Mouse (Mus musculus) adipocyte (in vitro differentiated cells): ENCODE results near the gene Cd63.
A peak's percentile ranks its signal among the peaks of the same experiment; 100 is the strongest.

Source experiments
- DNase-seq: peaks from one replicate; pipeline ENCODE4 v3.0.0-alpha.2; 2016; ENCODE audit warnings: low spot score

Gene Cd63

GRCm38 (mm10) chr10:128900698-128901097 is at the start of gene Cd63:
Cd63 (plus strand) TSS chr10:128900989.
- DNase-seq = no peak

GRCm38 (mm10) chr10:128861176-128861575 is 39.6 kb upstream of the Cd63 start:
- DNase-seq = no peak

- DNase-seq = no peak
Measured at GRCm38 (mm10) chr10:128866042-128866441, 34.7 kb upstream of the Cd63 start.

DNA sequence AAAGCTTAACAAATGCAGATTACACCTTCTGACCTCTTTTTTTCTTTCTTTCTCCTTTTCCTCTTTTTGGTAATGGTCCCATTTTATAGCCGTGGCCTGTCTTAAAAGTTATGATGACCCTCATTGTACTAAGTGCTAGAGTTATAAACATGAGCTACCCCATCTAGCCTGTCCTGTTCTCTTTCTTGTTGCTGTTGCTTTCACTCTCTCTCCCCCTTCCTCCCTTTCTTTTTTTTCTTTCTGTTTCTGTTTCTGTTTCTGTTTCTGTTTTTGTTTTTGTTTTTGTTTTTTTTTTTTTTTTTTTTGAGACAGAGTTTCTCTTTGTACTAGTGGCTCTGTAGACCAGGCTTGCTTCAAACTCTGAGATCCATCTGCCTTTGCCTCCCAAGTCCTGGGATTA is 34.3 kb upstream of the Cd63 start:
- no peak for DNase-seq

GRCm38 (mm10) chr10:128870341-128870740 is 30.4 kb upstream of the Cd63 start:
- no peak for DNase-seq

DNA sequence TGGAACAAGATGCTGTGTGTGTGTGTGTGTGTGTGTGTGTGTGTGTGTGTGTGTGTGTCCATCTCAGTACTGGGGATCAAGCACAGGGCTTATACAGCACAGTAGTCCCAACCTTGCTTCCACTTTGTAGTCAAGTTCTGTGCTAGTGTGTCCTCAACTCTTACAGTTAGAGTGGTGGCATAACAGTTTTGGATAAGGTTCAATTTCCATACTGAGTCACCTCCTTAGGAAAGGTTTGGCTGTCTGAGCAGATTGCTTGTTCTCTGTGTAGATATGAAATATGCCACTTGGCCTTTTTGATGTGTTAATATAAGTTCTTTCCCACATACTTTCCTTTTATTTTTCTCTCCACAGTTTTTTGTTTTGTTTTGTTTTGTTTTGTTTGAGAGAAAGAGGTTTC is 22.5 kb upstream of the Cd63 start:
- DNase-seq = peak; percentile 41

DNA sequence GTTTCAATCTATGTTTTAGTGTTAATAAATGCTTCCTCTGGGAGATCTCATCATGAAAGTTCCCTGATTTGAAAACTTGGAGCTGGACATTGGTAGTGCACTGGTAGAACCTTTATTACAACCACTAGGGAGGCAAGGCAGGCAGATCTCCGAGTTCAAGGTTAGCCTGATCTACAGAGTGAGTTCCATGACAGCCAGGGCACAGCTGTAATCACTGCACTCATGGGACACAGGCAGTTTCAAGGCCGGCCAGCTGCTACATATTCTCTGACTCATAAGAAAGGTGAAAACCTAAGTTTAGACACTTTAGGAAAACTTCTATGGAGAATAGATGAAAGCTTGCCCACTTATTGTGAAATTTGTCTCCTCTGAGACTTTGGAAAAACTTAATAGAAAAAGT is 22.0 kb upstream of the Cd63 start:
- DNase-seq = no peak

DNA sequence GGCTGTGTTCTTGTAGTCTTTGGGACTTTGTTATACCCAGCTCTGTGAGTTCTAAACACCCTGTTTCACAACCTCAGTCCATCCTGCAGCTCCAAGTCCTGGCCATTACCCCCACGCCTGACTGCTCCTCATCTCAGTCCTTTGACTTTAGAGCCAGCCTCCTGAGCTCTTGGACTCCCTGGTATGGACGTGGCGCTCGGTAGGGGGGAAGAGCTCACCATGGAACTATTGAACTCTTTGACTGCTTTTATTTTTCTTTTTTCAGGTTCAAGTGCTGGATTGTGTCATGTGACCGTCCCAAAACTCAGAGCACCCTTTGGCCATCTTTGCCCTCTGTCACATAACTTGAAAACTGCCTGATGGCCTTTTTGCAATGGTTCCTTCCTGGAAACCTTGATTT is 18.7 kb upstream of the Cd63 start:
- no peak for DNase-seq

- DNase-seq = no peak
Measured at GRCm38 (mm10) chr10:128888941-128889827, 11.6 kb upstream of the Cd63 start.

GRCm38 (mm10) chr10:128889846-128890245 is 10.9 kb upstream of the Cd63 start:
- DNase-seq = no peak

GRCm38 (mm10) chr10:128890383-128891295 is 10.2 kb upstream of the Cd63 start:
- DNase-seq = no peak

DNA sequence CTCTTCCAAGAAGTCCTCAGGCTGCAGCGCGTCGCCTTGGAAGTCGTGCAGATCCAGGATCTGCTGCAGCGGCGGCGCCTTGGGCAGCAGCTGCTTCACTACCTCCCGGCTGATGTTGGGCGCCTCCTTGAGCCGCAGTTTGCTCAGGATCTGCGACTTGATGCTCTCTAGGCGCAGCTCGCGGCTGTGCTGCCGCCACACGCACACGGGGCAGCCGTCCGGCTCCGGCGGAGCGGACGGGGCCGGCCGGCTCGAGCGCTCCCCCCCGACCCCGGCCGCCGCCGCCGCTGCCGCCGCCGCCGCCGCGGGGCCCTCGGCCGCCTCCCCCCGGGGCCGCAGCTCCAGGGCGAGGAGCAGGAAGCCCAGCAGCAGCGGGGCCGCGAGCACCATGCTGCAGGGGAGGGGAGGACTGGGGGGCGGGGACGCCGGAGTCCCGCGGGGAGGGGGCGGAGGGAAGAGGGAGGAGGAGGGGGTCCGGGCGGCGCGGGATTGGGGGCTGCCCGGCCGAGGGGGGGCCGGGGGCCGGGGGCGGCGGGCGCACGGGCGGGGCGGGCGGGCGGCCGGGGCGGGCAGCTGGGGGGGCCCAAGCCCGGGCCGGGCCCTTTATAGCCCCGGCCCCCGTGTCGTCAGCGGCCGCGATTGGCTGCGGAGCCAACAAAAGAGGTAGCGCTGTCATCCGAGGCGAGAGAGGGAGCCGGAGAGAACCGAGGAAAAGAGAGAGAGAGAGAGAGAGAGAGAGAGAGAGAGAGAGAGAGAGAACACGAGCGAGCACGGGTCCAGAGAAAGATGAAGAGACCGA is 9.3 kb upstream of the Cd63 start, which contains the start of gene Gdf11:
Gene Gdf11 (minus strand): TSS at position 423 of the 799 bp plus-strand sequence.
- DNase-seq = peak; percentile 41

- DNase-seq = no peak
Measured at GRCm38 (mm10) chr10:128892246-128892645, 8.5 kb upstream of the Cd63 start.

DNA sequence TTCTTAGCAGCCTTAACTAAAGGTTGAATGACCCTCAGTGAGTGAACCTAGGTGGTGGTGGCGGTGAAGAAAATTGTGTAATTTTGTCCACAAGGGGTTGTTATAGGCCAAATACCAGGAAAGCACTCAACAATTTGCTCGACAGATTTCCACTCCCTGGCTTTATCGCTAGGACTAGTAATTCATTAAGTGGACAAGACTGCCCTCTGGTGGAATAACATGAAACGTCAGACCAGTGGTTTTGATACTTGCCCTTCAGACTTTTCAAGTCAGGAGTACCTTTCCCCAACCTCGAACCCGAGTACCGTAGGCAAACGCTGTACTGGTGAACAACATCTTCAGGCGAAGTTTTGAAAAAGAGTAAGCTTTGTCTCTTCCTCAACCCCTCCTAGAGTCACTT is 5.4 kb upstream of the Cd63 start:
- DNase-seq = peak; percentile 92

- DNase-seq = no peak
Measured at GRCm38 (mm10) chr10:128895952-128896693, 4.7 kb upstream of the Cd63 start.

GRCm38 (mm10) chr10:128896807-128897206 is 4.0 kb upstream of the Cd63 start:
- DNase-seq = no peak

DNA sequence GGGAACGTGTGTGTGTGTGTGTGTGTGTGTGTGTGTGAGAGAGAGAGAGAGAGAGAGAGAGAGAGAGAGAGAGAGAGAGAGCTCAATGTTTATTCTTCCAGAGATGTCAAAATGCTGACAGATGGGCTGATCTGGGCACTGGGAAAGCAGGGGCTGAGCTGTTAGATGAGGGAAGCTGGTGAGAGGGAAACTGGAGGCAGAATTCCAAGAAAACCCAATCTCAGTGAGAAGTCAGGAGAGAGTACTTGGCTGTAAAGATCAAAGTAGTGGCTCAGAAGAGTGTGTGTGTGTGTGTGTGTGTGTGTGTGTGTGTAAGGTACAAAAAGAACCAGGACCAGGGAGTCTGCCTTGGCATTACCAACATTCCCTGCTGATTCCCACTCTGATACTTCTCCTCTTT is 3.3 kb upstream of the Cd63 start:
- DNase-seq = no peak

GRCm38 (mm10) chr10:128899759-128900490 is 864 bp upstream of the Cd63 start:
- DNase-seq = peak; percentile 67

DNA sequence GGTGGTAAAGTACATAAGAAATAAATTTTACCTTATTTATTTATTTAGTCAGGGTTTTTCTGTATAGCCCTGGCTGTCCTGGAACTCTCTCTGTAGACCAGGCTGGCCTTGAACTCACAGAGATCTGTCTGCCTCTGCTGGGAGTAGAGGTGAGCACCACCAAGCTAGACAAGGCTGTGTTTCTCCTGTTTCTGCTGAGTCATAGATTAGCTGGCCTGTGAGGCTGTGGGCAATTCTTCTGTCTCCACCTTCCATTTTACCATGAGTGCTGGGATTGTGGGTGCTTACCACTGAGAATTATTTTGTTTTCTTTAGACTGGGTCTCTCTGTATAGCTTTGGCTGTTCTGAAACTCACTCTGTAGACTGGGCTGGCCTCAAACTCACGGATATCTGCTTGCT is 620 bp downstream of the Cd63 start:
- no peak for DNase-seq

GRCm38 (mm10) chr10:128902409-128902988 is 1.7 kb downstream of the Cd63 start:
- no peak for DNase-seq
